8 mouse cellular contexts compared by ENCODE assay signal in genomic region chr1:36546888-36547471, GRCm38 (mm10). TPM values are rescaled to one million over a fixed set of nuclear protein-coding genes. Genes with fewer than 3 reads are reported as not detected.
A peak's percentile ranks its signal among the peaks of the same experiment; 100 is the strongest.
DNase-seq lines count a peak whose midpoint lies in the region; ATAC-seq and TF ChIP-seq lines count a peak whose summit lies in the region.

Gene Ankrd39 (minus strand): TSS chr1:36547445.

- no peak for TF ChIP-seq EP300 in CH12.LX (IDR thresholded peaks at IDR 0.05; ENCODE audit: low read length)

- H3K27ac ChIP-seq in CH12.LX (ENCODE audit: insufficient read depth, low read depth) = peak within 1 kb of the TSS; percentile 11
- peak within 1 kb of the TSS; percentile 57; the same call in 1 of the 2 replicates for H3K27ac ChIP-seq in forebrain, embryonic 11.5 days (ENCODE audit: low read depth, low read length)
- H3K27ac ChIP-seq in heart, embryonic 16.5 days (ENCODE audit: low read length) = peak within 1 kb of the TSS; percentile 69
- 0 out of 2 replicates have a peak within 1 kb of the TSS, but pooled peaks have one; percentile 20 for H3K27ac ChIP-seq in liver, embryonic 15.5 days (replicated peaks)
- H3K27ac ChIP-seq in neural tube, embryonic 12.5 days = peak within 1 kb of the TSS; percentile 38

- no peak; the same call in none of the 2 replicates for TF ChIP-seq RAD21 in CH12.LX (IDR thresholded peaks at IDR 0.05; ENCODE audit: low read depth, low read length)

- H3K9ac ChIP-seq in CH12.LX (ENCODE audit: insufficient read depth, low read depth) = peak within 1 kb of the TSS; percentile 42
- H3K9ac ChIP-seq in forebrain, embryonic 11.5 days (ENCODE audit: low read length) = peak within 1 kb of the TSS; percentile 75
- H3K9ac ChIP-seq in heart, embryonic 16.5 days (ENCODE audit: low read length) = peak within 1 kb of the TSS; percentile 85
- peak within 1 kb of the TSS; percentile 61 for H3K9ac ChIP-seq in liver, embryonic 15.5 days
- peak within 1 kb of the TSS; percentile 73 for H3K9ac ChIP-seq in neural tube, embryonic 12.5 days

- peak; percentile 93 for TF ChIP-seq POLR2A in CH12.LX (IDR thresholded peaks at IDR 0.05; ENCODE audit: low read depth, low read length)

- peak; percentile 98 for ATAC-seq in forebrain, embryonic 11.5 days (replicated peaks; ENCODE audit: low FRiP score)
- ATAC-seq in heart, embryonic 16.5 days (replicated peaks; ENCODE audit: extremely low read depth, insufficient read depth, low FRiP score) = peak; percentile 97
- peak; percentile 99 for ATAC-seq in liver, embryonic 15.5 days (ENCODE audit: insufficient read depth)
- peak; percentile 95 for ATAC-seq in neural tube, embryonic 12.5 days (ENCODE audit: low FRiP score, low read depth)

- H3K27me3 ChIP-seq in CH12.LX (replicated peaks) = no peaks in the 10 kb centered on the region
- no peaks in the 10 kb centered on the region for H3K27me3 ChIP-seq in forebrain, embryonic 11.5 days (ENCODE audit: control insufficient read depth, insufficient read depth, low read length)
- H3K27me3 ChIP-seq in heart, embryonic 16.5 days (ENCODE audit: control insufficient read depth, insufficient read depth, low read length) = no peaks in the 10 kb centered on the region
- H3K27me3 ChIP-seq in liver, embryonic 15.5 days = no peaks in the 10 kb centered on the region
- no peaks in the 10 kb centered on the region for H3K27me3 ChIP-seq in neural tube, embryonic 12.5 days (replicated peaks)

- peak within 1 kb of the TSS; percentile 80 for H3K4me2 ChIP-seq in CH12.LX (ENCODE audit: insufficient read depth, low read depth, poor library complexity, severe bottlenecking)
- H3K4me2 ChIP-seq in forebrain, embryonic 11.5 days (ENCODE audit: low read depth, low read length, severe bottlenecking) = peak within 1 kb of the TSS; percentile 73
- peak within 1 kb of the TSS; percentile 67 for H3K4me2 ChIP-seq in heart, embryonic 16.5 days (ENCODE audit: low read depth, low read length)
- H3K4me2 ChIP-seq in liver, embryonic 15.5 days = peak within 1 kb of the TSS; percentile 87
- H3K4me2 ChIP-seq in neural tube, embryonic 12.5 days (replicated peaks) = peak within 1 kb of the TSS; percentile 69

- peaks cover 26 to 52% of the 10 kb centered on the region in 2 experiments for H3K36me3 ChIP-seq in CH12.LX (replicated peaks in 1 of 2; ENCODE audit: control insufficient read depth in 1 of 2, insufficient read depth in 1 of 2, low read length in 1 of 2)
- peaks cover 27% of the 10 kb centered on the region for H3K36me3 ChIP-seq in forebrain, embryonic 11.5 days (ENCODE audit: control insufficient read depth, insufficient read depth, low read length)
- H3K36me3 ChIP-seq in heart, embryonic 16.5 days (ENCODE audit: control insufficient read depth, insufficient read depth) = peaks cover 26% of the 10 kb centered on the region
- peaks cover 17% of the 10 kb centered on the region; the same call in 1 of the 2 replicates for H3K36me3 ChIP-seq in liver, embryonic 15.5 days (replicated peaks)
- H3K36me3 ChIP-seq in neural tube, embryonic 12.5 days = peaks cover 47% of the 10 kb centered on the region

- no peaks in the 10 kb centered on the region for H3K9me3 ChIP-seq in CH12.LX (replicated peaks; ENCODE audit: low read length)
- H3K9me3 ChIP-seq in forebrain, embryonic 11.5 days (ENCODE audit: control insufficient read depth, low read length) = no peaks in the 10 kb centered on the region
- H3K9me3 ChIP-seq in heart, embryonic 16.5 days (replicated peaks; ENCODE audit: control insufficient read depth, low read length) = no peaks in the 10 kb centered on the region
- no peaks in the 10 kb centered on the region for H3K9me3 ChIP-seq in liver, embryonic 15.5 days (replicated peaks)
- H3K9me3 ChIP-seq in neural tube, embryonic 12.5 days = no peaks in the 10 kb centered on the region

- TF ChIP-seq CTCF in CH12.LX (conservative IDR thresholded peaks at IDR 0.05 in 1 of 2, IDR thresholded peaks at IDR 0.05 in 1 of 2; ENCODE audit: low read depth in 2 of 2, low read length in 2 of 2) = peak; percentile 54 to 100

- DNase-seq in CH12.LX (ENCODE audit: extremely low read depth) = peak; percentile 98
- DNase-seq in c-Kit-positive CD71-positive TER-119-negative erythroid progenitor cells, embryonic 14.5 days (ENCODE audit: low read depth) = peak; percentile 95
- DNase-seq in forebrain, embryonic 11.5 days (ENCODE audit: low spot score) = peak; percentile 97
- DNase-seq in kidney, postnatal 36 days = peak; percentile 98 to 99
- DNase-seq in telencephalon, adult 2 months (ENCODE audit: low read depth, low spot score) = peak; percentile 99

- peaks cover 2 to 10% of the 10 kb centered on the region in 2 experiments; a peak in 3 of 4 replicates for H3K4me1 ChIP-seq in CH12.LX (ENCODE audit: control insufficient read depth in 1 of 2, insufficient read depth in 2 of 2)
- peaks cover 13% of the 10 kb centered on the region for H3K4me1 ChIP-seq in forebrain, embryonic 11.5 days (replicated peaks; ENCODE audit: control insufficient read depth, insufficient read depth, low read length)
- peaks cover 27% of the 10 kb centered on the region for H3K4me1 ChIP-seq in heart, embryonic 16.5 days (ENCODE audit: control insufficient read depth, insufficient read depth, low read length)
- peaks cover 18% of the 10 kb centered on the region for H3K4me1 ChIP-seq in liver, embryonic 15.5 days (replicated peaks)
- H3K4me1 ChIP-seq in neural tube, embryonic 12.5 days = peaks cover 36% of the 10 kb centered on the region

- WGBS in forebrain, embryonic 11.5 days = under 1% methylated on average over 43 of the region's 43 CpGs
- under 1% methylated on average over 43 of the region's 43 CpGs for WGBS in heart, embryonic 16.5 days
- under 1% methylated on average over 43 of the region's 43 CpGs for WGBS in liver, embryonic 15.5 days (ENCODE audit: insufficient replicate concordance)
- WGBS in neural tube, embryonic 12.5 days = under 1% methylated on average over 43 of the region's 43 CpGs

- H3K79me2 ChIP-seq in CH12.LX (replicated peaks; ENCODE audit: control insufficient read depth, extremely low read depth, insufficient read depth, poor library complexity, severe bottlenecking) = no peaks in the 10 kb centered on the region

- peak within 1 kb of the TSS; percentile 66 to 81 (median 72) for H3K4me3 ChIP-seq in CH12.LX (replicated peaks in 1 of 3; ENCODE audit: low read depth in 2 of 3, low read length in 2 of 3, poor library complexity in 1 of 3)
- peak within 1 kb of the TSS; percentile 59 for H3K4me3 ChIP-seq in forebrain, embryonic 11.5 days (ENCODE audit: low read depth, low read length)
- H3K4me3 ChIP-seq in heart, embryonic 16.5 days (ENCODE audit: low read length) = peak within 1 kb of the TSS; percentile 79
- peak within 1 kb of the TSS; percentile 71 for H3K4me3 ChIP-seq in liver, embryonic 15.5 days (replicated peaks)
- H3K4me3 ChIP-seq in neural tube, embryonic 12.5 days = peak within 1 kb of the TSS; percentile 61

- dilution Hi-C loops in CH12.LX (cut with MboI; ENCODE audit: extremely low pct_ligation_motif_present, extremely low pct_unique_long_range_greater_than_20kb, low sequenced_read_pairs) = no loop called here

- in situ Hi-C loops in CH12.LX (cut with MboI; ENCODE audit: low pct_ligation_motif_present, low pct_unique_long_range_greater_than_20kb, low sequenced_read_pairs) = no loop called here

TF ChIP-seq in CH12.LX, 34 proteins besides CTCF, POLR2A, EP300 and RAD21 (continues in another document):
- no peak; the same call in 1 of the 2 replicates for TF ChIP-seq ELF1 (IDR thresholded peaks at IDR 0.05; ENCODE audit: low read depth, low read length)
- TF ChIP-seq HCFC1 (IDR thresholded peaks at IDR 0.05; ENCODE audit: low read depth, low read length) = peak; percentile 32; the same call in 1 of the 2 replicates
- no peak for TF ChIP-seq ZKSCAN1 (IDR thresholded peaks at IDR 0.05; ENCODE audit: borderline replicate concordance, low read depth, low read length)
- peak; percentile 67 for TF ChIP-seq MEF2A (IDR thresholded peaks at IDR 0.05; ENCODE audit: borderline replicate concordance, low read depth, low read length)
- peak; percentile 75 for TF ChIP-seq IRF4 (IDR thresholded peaks at IDR 0.05; ENCODE audit: low read depth, low read length)
- TF ChIP-seq TCF12 (IDR thresholded peaks at IDR 0.05; ENCODE audit: low read depth, low read length) = peak; percentile 69
- no peak for TF ChIP-seq CHD1 (IDR thresholded peaks at IDR 0.05; ENCODE audit: low read depth, low read length)
- TF ChIP-seq ZNF384 (IDR thresholded peaks at IDR 0.05; ENCODE audit: low read depth, low read length) = no peak
- TF ChIP-seq JUN (IDR thresholded peaks at IDR 0.05; ENCODE audit: insufficient read depth, low read depth, low read length) = no peak
- peak; percentile 60 for TF ChIP-seq NRF1 (IDR thresholded peaks at IDR 0.05; ENCODE audit: low read depth, low read length)
- TF ChIP-seq GABPA (IDR thresholded peaks at IDR 0.05; ENCODE audit: insufficient replicate concordance, low read depth, low read length) = no peak
- 0 out of 2 replicates have a peak, but pooled peaks have one; percentile 13 for TF ChIP-seq TBP (conservative IDR thresholded peaks at IDR 0.05; ENCODE audit: low read depth, low read length)
- no peak for TF ChIP-seq JUND (conservative IDR thresholded peaks at IDR 0.05; ENCODE audit: low read depth, low read length)
- TF ChIP-seq MAX (IDR thresholded peaks at IDR 0.05; ENCODE audit: low read length) = peak; percentile 64
- TF ChIP-seq RCOR1 (conservative IDR thresholded peaks at IDR 0.05; ENCODE audit: low read depth, low read length) = 0 out of 2 replicates have a peak, but pooled peaks have one; percentile 43
- peak; percentile 15; the same call in 1 of the 2 replicates for TF ChIP-seq MYC (IDR thresholded peaks at IDR 0.05; ENCODE audit: low read depth, low read length)
- TF ChIP-seq NELFE (IDR thresholded peaks at IDR 0.05; ENCODE audit: low read depth, low read length) = peak; percentile 78
- TF ChIP-seq ZMIZ1 (IDR thresholded peaks at IDR 0.05; ENCODE audit: low read depth, low read length) = peak; percentile 67
- TF ChIP-seq E2F4 (IDR thresholded peaks at IDR 0.05; ENCODE audit: insufficient replicate concordance, low read depth, low read length) = no peak
- peak; percentile 96 for TF ChIP-seq CHD2 (IDR thresholded peaks at IDR 0.05; ENCODE audit: low read length)
- no peak; the same call in 1 of the 2 replicates for TF ChIP-seq USF1 (IDR thresholded peaks at IDR 0.05; ENCODE audit: low read depth, low read length)
- TF ChIP-seq ETS1 (conservative IDR thresholded peaks at IDR 0.05; ENCODE audit: low read depth, low read length) = no peak

RNA-seq across cellular contexts. Expression of gene Ankrd39, which starts in this region (rescaled TPM):
- total RNA-seq in CH12.LX (2012; rRNA removed) = 11.6 and 14.8 TPM in 2 replicates
- total RNA-seq in CH12.LX (2014; rRNA removed) = 4.3 and 5.1 TPM in 2 replicates
- polyA plus RNA-seq in CH12.LX (2012; ENCODE audit: insufficient read length, low read depth) = 8.5 and 11.6 TPM in 2 replicates
- polyA plus RNA-seq in forebrain, embryonic 11.5 days (2014; fragmentation: Nextera tagmentation; extraction: Ambion mirVana) = 18.7 and 20.8 TPM in 2 replicates
- polyA plus RNA-seq in heart, embryonic 16.5 days (2015; fragmentation: Nextera tagmentation; extraction: Ambion mirVana) = 31.1 and 32.5 TPM in 2 replicates
- 6.2 and 7.0 TPM in 2 replicates for polyA plus RNA-seq in liver, embryonic 15.5 days (2015; fragmentation: Nextera tagmentation; extraction: Ambion mirVana)
- polyA plus RNA-seq in neural tube, embryonic 12.5 days (2016; fragmentation: Nextera tagmentation; extraction: Ambion mirVana) = 18.6 and 19.5 TPM in 2 replicates

Comparison
In these comparisons a context has a peak if more than half of its experiments do, and no peak if none do; other contexts are left out.
1. Peak in every context shown above with its lines: DNase-seq, ATAC-seq, H3K4me3 ChIP-seq and H3K27ac ChIP-seq.
2. H3K27ac ChIP-seq: peak in every context shown above with its lines; median percentile 69 in heart, embryonic 16.5 days; 57 in forebrain, embryonic 11.5 days; 38 in neural tube, embryonic 12.5 days; 20 in liver, embryonic 15.5 days; 11 in CH12.LX.